Mouse (Mus musculus) spleen, postnatal 14 days (tissue): ENCODE results near the gene Wdr17.
"Not testable (repeated sequence)": the region's sequence is repeated elsewhere in the genome, so short reads cannot be mapped to it uniquely, and the experiment has no call there.

Experiments used
- DNase-seq, 2 experiments: peaks; one replicate each; pipeline ENCODE4 v3.0.0; 2021 to 2022; ENCODE audit warnings: low spot score in 2 of 2

Gene Wdr17

DNA sequence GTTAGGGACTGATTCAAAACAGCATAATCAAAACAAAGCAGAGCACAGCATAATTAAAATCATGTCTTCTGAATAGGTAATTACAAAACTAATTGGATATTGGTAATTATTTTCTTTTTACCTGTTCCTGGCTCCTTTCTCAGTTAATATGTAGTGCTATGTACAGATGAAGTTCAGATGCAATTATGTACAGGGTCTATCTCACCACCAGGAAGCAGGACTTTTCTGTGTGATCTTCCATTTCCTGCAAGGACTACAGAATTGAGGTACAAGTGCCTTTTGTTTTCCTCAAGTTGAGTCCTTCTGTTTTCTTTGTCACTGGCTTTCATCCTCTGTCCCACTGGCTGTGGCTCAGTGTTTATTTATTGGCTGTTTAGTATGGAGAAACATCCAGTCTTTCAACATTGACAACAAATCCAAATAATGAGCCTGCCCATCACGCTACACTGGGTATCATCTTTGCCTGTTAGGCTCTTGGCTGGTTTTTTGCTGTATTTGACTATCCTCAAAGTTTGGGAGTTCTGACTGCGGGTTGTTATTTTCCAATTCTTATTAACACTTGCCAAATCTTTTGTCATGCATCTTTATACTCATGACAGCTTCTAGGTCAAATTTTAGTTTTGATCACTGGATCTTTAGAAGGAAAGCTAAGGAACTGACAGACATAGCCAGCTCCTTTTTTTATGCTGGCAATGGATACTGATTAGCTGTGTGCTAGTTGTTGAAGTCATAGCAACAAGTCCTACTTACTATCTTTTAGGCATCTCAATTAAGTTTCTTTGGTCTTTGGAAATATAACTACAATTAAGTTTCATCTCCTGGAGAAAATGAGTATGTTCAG, 94.9 kb downstream of the Wdr17 start:
- no peak for DNase-seq

DNA sequence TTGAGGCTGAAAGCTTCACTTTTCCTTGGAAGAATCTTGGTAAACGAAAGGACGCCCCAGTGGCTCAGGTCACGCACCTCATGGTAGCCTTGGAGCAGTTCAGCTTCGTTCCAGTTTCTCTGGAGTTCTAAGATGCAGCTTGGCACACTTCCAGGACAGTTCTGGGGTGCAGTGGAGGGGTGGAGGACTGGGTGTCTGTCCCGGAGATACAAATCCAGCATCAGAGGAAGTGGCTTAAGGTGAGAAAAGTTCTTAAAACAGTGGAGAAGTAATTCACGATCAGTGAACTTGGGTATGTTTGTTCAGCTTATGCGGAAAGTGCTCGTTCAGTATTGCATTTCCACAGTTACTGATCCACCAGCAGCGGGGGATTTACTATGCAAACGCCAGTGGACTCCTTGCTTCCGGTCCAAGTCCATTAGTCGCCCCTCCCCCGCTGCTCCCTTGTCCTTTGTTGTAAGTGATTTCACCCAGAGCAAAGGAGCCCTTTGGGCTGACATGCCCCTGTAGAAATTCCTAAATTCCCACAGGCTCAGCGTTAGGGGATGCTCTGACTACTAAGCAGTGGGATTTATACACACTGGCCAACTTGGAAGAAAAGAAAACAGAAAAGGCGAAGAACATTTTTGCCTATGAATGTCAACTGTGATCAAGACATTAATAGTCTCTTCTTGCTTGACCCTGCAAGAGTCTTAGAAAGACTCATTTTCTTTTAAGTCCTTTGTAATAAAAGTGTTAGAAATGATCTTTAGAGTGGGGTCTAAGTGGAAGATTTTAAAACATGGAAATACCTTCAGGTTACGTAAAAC, 106.6 kb downstream of the Wdr17 start:
- DNase-seq: no peak

DNA sequence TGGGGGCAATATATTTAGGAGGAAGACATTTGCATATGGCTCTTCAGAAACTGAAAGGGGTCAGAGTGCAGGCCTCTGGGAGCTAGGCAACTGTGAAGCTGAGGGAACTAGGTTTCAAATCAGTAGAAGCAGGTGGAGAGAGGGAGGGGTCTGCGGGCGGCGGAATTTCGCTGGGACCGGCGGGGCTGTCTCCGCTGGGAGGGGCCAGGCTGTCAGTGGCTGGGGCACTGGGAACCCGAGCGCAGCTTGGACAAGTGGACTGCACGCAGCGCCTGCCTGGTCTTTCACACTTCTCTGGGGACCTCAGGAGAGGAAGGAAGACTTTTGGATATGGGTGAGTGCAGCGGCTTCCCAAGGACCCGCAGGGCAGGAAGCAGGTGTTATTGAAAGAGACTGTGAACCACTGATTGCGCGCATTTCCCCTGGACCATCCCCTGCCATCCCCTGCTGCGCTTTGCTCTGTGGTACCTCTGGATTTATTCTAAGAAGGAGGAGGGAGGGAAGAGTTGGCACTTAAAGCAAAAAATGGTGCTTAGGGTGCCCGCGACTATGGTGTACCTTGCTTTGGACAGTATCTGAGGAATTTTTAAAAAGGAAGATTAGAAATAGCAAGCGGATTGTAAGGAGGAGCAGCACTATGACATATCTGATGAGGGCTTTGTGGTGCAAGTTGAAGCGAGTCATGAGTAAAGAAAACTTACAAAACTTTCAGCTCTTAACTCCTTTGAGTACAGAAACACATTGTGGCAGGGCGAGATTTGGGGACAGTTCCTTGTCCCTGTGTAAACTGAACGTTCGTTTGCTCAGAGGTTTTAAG, 107.5 kb downstream of the Wdr17 start:
- no peak for DNase-seq

- no peak for DNase-seq
Observed at GRCm38 (mm10) chr8:54777012-54777411, 110.0 kb downstream of the Wdr17 start.

GRCm38 (mm10) chr8:54776241-54776640, 110.7 kb downstream of the Wdr17 start:
- DNase-seq: no peak

DNA sequence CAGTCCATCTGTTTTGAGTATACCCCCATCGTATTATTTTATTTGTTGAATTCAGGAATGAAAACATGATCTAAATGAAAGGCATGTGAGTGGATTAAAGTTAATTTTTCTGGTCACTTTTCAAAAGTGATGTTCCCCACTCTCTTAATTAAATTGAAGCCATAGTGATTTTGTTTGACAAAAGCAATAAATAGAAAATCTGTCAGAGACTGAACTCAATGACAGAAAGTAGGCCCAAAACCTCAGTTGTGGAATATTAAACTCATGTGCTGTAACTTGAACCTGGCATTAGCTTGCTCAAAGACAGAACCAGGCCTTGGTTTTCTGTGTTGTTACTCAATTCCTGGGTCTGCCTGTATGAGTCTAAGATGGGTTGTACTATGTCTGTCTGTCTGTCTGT, 129.3 kb downstream of the Wdr17 start:
- no peak for DNase-seq

DNA sequence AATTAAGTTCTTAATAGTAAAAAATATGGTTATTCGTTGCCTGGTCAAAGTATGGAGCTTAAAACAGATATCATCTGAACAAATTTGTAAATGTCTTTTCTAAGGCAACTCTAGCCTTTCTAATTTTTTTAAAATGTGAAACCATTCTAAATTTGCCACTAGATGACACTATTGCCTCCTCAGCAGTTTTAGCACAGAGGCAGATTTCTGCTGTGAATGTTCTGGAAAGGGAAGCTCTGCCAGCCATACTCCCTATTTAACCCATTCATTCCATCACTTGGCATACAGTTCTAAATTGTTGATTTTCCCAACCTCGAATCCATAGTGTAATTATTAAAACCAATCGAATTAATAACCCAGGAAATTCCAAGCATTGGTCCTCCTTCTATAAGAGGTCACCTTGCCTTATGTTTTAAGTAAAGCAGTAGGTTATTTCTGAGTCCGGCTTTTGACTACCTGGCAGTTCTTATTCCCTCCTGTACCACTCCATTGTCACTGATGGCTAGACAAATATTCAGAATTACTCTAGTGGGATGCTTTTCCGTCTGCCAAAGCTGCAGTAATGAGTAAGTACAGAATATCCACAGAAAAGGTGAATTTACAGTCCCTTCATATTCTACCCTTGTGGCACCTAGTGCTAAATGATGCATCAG, 150.2 kb downstream of the Wdr17 start:
- no peak for DNase-seq

DNA sequence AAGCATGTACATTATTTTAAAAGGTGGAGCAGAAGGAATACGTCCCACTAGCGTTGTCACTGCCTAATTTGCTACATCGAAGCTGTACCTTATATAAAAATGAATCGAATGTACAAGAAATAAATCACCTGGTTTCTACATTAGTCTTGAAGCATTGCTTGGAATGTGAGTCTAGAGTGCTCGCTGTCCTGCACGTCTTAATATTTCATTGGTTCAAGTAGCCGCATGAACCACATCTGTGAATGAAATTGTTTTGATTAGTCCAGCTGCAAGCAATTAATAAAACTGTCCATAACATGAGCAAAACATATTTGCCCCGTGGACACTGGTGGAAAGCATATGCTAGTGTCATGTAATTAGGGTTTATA, 162.3 kb downstream of the Wdr17 start:
- no peak for DNase-seq

- DNase-seq: peak; percentile 8 to 17
Observed at GRCm38 (mm10) chr8:54723976-54724667, 162.9 kb downstream of the Wdr17 start.

GRCm38 (mm10) chr8:54718515-54718914, 168.5 kb downstream of the Wdr17 start:
- DNase-seq: no peak

- no peak for DNase-seq
Observed at GRCm38 (mm10) chr8:54705743-54706142, 181.2 kb downstream of the Wdr17 start.

DNA sequence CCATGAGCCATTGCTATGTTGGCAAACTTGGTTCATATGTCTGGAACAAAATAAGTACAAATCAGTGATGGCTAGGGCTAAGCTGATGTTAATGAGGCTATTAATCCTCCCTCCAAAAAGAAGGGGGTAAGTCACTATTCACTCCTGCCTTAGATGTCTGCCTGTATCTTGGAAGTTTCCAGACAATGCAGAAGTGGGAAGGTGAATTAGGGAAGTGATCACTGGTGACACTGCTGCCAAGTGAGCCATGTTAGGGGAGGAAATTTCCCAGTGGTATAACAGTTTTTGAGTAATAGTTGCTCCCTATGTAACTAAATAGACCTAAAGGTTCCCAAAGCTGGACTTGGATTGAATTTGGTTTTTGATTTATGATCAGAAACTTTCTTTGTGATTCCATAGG, 215.2 kb downstream of the Wdr17 start:
- DNase-seq: no peak

DNA sequence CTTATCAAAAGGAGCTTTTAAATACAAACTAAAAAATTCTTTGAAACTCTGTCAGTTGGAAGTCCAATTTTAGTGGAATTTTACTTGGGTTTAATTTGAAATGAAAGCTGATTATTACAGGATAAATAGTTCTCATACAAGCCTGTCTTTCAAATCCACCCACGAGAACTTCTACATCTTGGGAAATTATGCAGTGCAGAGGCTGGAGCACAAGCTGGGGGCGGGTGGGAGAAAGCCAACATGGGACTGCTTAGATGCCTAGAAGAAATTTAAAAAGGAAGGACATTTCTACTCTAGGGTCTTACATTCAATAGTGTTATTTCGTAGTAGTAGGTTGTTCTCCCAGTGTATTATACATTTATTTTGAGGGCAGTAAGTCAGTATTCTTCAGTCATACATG, 219.2 kb downstream of the Wdr17 start:
- no peak for DNase-seq

GRCm38 (mm10) chr8:54660675-54661074, 226.3 kb downstream of the Wdr17 start:
- DNase-seq: peak in 1 of 2 experiments; percentile 12

DNA sequence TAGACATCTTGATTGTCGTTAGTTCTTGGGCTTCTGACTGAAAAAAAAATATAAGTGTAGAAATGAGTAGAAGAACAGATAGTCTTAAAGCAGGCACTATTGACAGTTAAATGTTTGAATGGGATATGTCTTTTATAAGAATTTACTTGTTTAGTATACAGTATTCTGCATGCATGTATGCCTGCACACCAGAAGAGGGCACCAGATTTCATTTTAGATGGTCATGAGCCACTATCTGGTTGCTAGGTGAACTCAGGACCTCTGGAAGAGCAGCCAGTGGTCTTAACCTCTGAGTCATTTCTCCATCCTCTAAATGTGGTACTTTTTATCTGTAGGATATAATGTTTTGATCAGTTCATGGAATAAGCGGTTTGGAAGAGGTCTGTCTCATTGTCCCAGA, 227.3 kb downstream of the Wdr17 start:
- no peak for DNase-seq

- DNase-seq: no peak
Observed at GRCm38 (mm10) chr8:54638634-54639033, 248.3 kb downstream of the Wdr17 start.

- not testable (repeated sequence) for DNase-seq
Observed at GRCm38 (mm10) chr8:54616710-54617109, 270.3 kb downstream of the Wdr17 start.

- DNase-seq: no peak
Observed at GRCm38 (mm10) chr8:54610238-54610637, 276.7 kb downstream of the Wdr17 start.

- no peak for DNase-seq
Observed at GRCm38 (mm10) chr8:54609336-54609735, 277.6 kb downstream of the Wdr17 start.

- DNase-seq: no peak
Observed at GRCm38 (mm10) chr8:54603440-54603839, 283.5 kb downstream of the Wdr17 start.

DNA sequence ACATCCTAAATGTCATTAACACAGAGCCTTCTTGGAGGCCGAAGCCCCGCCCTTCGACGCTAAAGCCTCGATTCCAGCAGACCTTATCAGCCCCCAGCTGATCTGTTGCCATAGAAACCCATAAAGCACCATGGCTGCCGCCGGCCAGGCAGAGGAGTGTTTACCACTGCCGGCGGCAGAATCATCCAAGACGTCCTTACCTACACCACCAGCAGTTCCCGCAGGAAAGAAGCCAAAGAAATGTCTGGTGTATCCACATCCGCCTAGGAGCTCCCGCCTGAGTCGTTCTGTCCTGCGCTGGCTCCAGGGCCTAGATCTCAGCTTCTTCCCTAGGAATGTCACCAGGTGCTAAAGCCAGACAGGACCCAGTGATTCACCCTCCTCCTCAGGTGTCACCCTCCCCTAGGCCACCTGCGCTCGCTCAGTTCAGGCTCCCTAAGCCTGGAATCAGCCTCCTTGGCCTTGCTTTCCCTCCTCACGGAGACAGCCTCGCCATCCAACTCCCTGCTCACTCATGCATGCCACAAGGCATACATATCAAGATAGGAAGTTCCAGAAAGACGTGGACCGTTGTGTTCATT, 286.2 kb downstream of the Wdr17 start, which contains the start of gene Spata4:
Spata4 (plus strand) TSS at position 111 of the 581 bp plus-strand sequence.
- DNase-seq: no peak
